Mouse (Mus musculus) R1 (cell line): ENCODE results near the gene Dnajb5.

Experiments used
- DNase-seq: peaks from one replicate; pipeline ENCODE4 v3.0.0-alpha.2; 2018; ENCODE audit warnings: low read depth, low spot score

Gene Dnajb5

DNA sequence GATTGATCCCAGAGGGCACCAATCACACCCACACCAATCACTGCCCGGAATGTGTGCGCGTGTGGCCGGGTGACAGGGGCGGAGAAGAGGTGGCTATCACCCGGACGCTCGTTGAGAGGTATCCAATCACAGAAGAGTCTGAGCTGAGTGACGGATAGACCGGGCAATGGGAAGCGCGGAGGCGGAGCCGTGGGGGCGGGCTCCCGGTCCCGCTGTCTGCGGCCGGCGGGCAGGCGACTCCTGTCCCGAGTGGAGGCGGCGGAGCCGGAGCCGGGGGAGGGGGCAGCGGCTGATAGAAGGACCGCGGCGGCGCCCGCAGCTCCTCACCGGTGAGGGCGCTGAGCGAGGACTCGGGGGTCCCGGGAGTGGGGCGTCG lies at the start of gene Dnajb5:
TSS of gene Dnajb5 (plus strand) at position 139 of the 376 bp plus-strand sequence.
- peak; percentile 99 for DNase-seq

DNA sequence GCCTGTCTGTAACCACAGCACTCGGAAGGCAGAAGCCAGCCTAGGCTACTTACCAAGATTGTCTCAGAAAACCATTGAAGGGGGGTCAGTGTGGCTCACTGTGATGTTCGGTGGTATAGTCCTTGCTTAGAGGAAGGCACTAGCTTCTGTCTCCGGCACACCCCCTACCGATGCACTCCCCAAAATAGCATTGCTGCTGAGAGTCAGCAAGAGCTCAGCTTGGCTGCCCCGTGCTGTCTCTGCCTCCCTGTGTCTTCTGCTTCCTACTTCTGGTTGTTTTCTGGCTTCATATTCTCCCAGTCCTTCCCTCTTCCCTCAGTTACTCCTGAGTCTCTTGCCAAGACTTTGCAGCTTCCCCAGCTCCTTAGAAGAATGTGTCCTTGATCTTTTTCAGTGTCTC lies 48.7 kb upstream of the Dnajb5 start:
- no peak for DNase-seq

DNA sequence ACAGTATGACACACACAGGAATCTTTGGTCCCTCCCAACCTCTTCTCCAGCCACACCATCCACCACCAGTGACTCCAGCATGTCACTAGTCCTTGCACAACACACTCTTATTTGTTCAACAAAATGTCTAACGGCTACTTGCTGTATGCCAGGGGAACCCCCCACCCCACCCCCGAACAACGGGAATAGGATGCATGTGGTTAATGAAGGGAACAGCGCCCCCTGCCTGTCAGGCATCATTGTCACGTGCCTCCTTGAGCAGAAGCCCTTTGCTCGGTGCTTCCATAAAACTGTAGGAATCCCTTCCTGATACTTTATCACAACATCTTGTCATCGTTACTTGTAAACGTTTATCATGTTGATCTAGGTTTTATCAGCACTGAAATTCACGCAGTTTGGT lies 47.4 kb upstream of the Dnajb5 start:
- peak; percentile 72 for DNase-seq

DNA sequence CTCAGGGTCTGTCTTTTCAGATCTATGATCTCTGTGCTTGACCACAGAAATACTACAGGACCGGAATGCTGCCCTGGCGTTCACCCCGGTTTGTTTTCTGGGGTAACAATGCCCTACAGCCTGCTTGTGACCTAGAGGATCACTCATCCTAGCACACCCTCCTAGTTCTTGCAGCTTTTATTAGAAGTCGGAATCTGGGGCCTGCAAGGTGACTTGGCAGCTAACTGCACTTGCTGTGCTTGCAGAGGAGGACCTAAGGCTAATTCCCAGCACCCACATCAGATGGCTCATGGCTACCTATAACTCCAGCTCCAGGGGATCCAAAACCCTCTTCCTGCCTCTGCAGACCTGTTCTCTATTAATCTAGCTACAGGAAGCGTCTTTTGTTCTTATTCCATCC lies 46.9 kb upstream of the Dnajb5 start:
- no peak for DNase-seq

DNA sequence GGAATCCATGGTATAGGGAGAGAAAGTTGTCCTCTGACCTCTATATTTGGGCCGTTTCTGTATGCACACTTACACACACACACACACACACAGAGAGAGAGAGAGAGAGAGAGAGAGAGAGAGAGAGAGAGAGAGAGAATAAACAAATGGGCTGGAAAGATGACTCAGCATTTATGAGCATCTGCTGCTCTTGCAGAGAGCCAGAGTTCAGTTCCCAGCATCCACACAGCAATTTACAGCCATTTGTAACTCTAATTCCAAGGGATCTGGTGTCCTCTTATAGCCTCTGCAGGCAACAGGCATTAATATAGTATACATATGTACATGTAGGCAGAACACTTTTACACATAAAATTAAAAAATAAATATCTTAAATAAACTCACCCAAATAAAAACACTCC lies 45.7 kb upstream of the Dnajb5 start:
- no peak for DNase-seq

DNA sequence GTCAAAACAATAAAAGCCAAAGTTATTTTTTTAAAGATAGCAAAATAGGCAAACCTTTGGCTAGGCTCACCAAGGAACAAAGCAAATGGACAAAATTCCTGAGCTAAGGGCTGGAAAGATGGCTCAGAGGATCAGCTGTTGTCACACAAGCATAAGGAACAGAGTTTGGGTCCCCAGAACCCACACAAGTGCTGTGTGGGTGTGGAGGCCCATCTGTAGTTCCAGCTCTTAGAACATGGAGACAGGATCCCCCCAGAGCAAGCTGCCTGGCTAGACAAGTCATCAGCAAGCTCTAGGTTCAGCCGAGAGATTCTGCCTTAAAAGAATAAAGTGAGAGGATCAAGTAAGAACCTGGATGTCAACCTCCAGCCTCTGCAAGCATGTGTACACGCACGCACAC lies 45.1 kb upstream of the Dnajb5 start:
- no peak for DNase-seq

DNA sequence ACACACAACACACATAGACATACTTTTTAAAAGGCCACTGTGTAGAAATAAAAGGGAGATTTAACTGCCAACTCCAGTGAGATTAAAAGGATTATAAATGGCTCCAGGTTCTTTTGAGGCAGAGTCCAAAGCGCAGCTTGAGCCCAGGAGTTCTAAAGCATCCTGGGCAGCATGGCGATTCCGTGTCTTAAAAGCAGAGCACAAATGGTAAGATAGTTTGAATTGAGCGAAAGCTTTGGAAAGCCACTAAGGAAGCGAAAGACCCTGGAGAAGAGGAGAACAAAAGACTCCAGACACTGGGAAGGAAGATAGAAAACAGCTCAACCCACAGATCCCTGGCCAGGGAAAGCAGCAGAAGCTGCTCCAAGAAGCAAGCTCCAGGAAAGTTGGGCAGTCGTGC lies 44.6 kb upstream of the Dnajb5 start:
- no peak for DNase-seq

DNA sequence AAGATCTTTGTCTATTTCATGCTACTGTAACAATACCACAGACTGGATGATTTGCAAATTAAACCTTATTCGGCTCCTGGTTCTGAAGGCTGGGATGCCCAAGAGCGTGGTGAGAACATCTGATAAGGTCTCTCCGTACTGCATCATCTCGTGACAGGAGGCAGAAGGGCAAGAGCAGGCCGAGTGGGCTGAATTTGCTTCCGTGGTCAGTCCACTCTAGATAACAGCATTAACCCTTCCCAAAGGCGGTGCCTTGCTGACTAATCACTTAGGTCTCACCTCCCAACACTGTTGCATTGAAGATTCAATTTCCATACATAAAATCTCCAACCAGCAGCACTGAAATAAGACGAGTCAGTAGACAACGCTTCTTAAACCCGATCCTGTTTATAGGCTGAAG lies 36.2 kb upstream of the Dnajb5 start:
- DNase-seq: no peak

DNA sequence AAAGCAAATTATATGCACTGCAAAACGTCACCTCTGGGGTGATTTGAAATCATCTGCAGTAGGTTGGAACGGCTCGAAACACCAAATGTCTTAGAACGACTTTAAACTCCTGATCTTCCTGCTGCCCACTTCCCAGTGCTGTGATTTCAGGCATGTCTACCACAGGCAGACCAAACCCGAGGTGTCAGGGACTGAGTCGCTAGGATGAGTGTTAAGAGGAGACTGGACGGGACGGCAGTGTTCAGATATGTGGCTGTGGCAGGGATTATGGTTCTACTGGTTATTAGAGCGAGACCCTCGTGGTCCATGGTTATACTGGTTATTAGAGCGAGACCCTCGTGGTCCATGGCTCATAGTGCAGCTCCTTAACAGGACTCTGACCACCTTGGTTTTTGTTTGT lies 34.3 kb upstream of the Dnajb5 start:
- DNase-seq: no peak

DNA sequence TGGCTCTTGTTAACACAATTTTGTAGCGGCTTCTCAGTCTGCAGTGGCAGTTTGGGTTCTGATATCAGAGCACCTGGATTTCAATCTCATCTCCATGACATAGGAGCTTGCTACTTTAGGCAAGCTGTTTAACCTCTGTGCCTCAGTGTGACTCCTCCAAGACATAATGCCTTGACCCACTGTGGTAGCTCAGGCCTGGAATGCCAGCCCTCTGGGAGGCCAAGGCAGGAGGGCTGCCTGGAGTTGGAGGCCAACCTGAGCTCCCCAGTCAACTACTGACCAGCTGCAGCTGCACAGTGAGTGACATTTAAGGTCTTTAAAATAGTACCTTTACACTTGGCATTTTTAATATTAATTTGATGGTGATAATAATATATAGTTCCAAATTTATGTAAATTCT lies 33.6 kb upstream of the Dnajb5 start:
- no peak for DNase-seq

DNA sequence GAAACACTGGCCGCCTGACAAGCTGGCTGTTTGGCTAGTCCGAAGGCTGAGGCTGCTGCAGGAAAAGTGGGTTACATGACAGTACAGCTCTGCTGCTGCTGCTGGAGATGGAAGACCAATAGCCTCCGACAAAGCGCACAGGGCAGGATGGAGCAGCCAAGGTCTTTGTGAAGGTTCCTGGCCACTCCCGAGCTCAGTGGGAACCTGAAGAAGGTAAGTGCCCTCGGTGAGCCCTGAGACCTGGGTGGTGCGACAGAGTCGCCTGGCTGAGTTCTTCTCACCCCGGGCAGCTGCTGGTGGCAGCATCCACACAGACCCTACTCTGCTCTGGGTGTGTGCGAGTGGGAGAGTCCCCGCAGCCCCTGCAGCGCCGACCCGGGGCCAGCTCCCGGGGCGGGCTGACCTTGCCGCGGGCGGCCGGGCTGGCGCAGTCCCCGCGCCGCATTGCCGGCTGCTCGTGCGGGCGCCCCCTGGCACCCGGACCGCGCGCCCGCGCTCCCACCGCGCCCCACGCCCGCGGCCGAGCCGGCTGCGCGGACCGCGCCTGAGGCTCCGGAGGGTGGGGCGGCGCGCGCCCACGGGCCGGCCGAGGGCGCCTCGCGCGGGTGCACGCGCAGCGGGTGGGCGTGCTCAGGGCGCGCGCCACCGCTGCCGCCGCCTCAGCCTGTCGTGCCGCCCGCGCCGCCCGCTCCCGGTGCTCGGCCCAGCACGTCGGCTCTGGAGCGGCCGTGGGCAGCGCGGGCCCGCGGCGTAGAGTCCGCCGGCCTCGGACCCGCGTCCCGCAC lies 32.8 kb upstream of the Dnajb5 start, which contains the start of gene Phf24:
TSS of gene Phf24 (plus strand) at position 44 of the 785 bp plus-strand sequence.
- DNase-seq: peak; percentile 45

DNA sequence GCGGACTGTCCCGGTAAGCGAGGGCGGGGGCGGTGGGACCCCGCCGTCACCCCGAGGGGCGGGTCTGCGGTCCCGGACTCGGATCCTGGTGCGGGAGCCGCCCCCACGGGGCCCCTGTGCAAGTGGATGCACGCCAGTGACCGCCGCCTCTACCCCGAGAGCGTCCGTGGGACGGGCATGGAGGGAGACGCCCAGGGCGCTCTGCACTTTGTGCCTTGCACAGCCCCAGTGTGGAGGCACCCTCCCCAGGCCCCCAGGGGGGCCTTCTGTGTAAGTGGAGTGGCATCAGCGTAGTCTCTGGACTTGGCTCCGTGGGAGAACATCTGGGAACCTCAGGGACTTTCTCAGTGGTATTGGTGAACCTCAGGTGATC lies 32.2 kb upstream of the Dnajb5 start:
- DNase-seq: no peak

DNA sequence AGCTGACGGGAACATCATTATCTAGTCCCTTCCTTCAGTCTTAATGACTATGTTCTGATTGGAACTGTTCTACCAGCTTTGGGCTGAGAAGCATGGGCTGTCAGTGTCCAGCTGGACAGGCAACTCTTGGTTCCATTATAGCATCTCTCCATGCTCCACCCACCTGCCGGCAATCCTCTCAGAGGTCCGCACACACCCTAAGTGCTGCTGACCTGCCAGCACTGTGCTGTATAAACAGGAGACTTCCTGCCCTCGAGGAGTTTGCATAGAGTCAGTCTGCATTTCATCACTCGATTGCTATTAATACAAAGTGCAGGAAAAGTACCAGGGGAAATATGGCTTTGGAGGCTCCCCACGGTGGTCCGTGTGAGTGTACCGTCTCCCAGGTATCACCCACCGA lies 28.9 kb upstream of the Dnajb5 start:
- no peak for DNase-seq

DNA sequence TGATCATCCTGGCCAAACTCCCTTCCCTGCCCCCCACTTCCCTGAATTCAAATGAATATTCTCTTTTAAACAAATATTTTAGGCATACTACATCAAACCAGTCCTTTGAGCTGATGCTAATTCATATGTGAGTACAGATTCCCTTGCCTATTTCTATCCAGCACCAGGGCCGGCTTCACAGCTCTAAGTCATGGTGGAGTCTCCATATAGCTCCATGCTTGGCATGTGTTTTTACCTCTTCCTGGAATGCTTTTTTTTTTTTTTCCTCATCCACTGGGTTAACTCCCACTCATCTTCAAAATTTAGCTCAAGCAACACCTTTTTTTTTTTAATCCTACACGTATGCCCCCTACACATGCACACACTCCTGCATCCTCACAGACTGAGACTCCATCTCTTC lies 28.1 kb upstream of the Dnajb5 start:
- DNase-seq: no peak

DNA sequence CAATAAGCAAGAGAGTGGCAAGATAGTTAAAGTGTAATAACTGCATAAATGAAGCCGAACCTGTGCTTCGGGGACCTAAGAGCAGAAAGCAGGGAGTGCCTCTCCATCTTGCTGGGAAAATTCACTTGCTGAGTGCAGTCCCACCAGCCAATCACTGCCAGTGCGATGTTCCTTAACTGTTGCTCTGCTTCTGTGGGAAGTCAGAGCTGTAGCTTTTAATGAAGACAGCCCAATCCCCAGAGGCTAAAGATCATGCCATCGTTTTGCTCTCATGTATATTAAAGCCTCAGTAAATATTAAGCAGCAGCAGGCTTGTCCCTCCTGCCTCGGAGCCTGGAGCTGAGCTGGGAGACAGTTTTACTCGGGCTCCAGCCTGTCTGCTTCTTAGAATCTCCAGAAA lies 27.6 kb upstream of the Dnajb5 start:
- no peak for DNase-seq

DNA sequence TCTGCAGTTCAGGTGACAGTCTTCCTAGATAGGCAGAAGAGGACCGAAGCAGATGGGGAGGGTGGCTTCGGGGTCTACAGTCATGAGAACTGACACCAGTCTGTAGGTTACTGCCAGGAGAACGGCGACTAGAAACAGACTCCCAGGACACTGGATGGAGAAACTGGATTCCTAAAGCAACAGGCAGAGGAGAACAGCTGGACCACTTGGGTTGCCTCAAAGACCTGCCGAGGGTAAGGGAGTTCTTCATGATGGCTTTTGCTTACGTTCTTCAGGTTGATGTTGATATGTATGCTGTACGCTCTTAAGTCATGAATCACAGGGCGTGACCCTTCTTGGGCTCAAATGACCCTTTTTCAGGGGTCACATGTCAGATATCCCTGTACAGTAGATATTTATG lies 27.2 kb upstream of the Dnajb5 start:
- DNase-seq: no peak

DNA sequence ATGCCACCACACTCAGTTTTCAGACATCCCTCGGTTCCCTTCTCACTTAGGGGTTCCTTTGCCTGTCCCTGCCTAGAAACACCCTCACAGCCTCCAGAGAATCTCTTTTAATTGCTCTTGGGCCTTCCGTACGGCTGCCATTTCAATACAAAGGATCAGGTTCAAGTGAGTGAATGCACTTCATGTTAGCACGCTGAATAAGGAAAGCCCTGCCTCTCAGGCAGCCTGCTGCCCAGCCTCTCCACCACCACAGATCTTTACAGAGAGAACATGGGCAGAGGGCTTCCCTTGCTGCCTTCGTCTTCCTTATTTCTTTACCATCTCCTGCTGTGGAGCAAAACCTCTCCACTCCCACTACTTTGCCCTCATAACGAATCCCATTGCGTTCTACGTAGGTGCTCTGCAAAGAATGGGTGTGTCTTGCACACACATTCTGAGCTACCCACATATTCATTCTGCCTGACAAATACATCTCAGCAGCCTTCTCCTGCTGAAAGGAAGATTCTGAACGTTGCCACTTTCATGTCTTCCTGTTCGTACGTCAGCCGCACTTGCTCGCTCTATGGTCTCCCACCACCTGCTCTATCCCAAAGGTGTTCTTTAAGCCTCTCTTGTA lies 25.4 kb upstream of the Dnajb5 start:
- no peak for DNase-seq

DNA sequence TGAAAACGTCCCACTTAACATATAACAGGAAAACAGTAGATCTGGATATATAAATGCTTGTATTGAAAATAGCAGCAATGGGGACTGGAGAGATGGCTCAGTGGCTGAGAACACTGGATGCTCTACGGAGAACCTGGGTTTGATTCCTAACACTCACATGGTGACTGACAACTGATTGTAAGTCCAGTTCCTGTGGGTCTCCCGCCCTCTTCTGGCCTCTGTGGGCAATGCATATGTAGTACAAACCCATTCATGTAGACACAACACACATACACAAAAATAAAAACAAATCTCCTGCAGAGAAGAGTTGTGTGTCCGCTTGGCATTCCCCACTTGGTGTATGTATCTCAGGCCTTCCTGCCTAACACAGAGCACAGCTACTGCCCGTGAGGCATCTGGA lies 21.4 kb upstream of the Dnajb5 start:
- peak; percentile 65 for DNase-seq

DNA sequence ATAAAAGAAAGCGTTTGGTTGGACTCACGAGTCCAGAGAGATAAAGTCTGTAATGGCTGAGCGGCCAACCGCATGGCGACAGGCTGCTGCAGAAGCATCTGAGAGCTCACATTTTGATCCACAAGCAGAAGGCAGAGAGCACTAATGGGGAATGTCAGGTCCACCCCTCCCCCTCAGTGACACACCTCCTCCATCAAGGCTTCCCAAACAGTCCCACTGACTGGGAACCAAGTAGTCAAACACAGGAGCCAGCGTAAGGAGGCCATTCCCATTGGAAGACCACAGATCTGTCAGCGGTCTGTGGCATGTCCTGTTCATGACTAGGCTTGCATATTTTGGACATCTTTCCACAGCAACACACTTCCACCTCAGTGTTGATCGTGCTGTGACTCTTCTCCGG lies 20.7 kb upstream of the Dnajb5 start:
- peak; percentile 20 for DNase-seq

DNA sequence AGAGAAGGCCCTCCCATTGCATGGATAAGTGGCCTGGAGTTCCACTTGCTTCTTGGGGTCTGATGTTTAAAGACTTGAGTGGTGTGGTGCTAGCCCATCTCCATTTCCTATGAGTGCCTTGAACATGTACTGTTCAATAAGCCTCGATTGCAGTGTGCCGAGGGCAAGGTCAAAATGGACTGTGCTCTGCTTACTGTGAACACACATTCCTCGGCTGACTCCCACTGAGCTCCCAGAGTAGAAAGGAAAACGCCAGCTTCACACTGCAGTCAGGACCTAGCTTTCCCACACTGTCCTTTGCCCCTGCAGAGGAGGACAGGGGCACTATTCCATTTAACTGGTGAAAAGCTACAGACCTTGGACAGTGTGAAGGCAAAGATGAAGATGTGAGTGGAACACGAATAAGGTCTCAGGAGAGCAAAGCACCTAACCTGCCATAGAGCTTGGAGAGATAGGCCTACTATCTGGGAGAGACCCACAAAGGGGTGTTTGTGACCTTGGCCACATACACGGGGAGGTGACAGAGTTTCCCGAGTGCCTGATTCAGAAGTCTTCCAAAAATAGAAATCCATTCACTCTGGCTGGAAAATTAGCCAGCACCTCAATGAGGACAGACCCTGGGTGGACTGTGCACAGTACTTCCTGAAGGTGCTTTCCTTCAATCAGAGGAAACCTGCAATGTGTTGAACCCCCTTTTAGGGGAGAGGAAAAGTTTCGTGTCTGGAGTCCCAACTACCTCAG lies 17.2 kb upstream of the Dnajb5 start:
- DNase-seq: no peak

DNA sequence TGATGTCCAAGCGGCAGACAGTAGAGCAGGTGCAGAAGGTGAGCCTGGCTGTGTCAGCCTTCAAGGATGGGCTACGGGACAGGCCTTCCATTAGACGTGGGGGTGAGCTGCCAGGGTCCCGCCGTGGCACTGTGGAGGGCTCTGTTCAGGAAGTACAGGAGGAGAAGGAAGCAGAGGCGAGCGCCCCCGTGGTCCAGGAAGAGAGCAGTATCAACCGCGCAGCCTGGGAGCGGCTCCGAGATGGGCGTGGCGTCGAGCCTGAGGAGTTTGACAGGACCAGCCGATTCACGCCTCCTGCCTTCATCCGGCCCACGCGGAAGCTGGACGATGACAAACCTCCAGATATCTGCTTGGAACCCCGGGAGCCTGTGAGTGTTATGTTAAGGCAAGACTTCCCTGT lies 16.0 kb upstream of the Dnajb5 start:
- peak; percentile 75 for DNase-seq

DNA sequence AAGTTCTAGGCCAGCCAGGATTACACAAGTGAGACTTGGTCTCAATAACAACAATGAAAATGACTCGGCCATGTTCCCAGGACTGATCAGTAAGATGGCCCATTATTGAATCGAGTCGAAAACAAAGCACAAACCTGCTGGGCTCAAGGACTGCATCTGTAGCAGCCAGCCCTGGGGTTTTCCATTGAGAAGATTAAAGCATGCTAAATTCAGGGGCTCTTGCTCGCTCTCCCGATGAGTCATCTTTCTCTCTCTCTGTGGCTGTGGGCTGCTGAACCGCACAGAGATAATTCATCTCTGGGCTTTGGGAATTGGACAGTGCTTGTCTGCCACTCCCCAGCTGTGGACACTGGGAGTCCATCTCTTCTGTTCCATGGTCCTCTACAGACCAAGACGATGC lies 8.2 kb upstream of the Dnajb5 start:
- DNase-seq: no peak

DNA sequence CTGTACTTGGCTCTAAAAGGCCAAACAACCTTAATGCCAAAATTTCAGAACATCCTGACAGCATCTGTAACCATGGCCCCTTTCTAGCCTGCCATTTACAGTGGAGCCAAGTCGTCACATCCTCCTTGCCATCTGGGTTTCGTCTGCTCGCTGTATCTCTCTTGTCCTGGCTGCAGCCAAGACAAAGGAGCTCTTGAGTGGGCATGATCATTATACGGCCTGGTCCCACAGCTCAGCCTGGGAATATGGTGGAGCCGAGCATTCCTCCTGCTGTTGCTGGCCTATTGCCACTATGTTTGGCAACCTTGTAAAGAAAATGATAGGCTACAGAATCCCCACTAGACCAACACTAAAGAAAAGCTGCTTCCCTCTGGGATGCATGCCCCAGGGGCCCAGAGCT lies 6.3 kb upstream of the Dnajb5 start:
- DNase-seq: no peak
